Mouse (Mus musculus) fat pad, adult 2 months (tissue): ENCODE measurements around the gene Drd1.

Experiments
- DNase-seq: peaks from one replicate; pipeline ENCODE4 v3.0.0-alpha.2; 2011; ENCODE audit warnings: low read depth, low spot score; ENCODE audit errors: extremely low read depth

Drd1 gene

DNA sequence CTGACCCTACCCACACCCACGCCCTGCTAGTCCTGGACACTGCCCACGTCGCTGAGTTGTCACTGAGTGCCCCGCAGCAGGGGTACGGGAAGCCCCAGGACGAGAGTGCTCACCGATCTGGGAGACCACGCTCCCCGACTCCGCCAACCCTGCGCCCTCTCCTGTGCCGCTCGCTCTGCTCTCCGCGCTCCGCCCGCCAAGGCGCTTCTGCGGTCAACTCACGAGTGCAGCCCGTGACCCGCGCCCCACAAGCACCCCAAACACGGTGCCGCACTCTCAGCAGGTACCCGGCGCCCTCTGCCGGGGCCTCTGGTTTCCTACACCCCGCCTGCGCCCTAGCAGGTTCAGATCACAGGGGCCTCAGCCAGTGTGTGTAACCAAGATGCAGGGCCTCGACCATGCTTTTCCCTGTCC, at the start of gene Drd1:
Gene Drd1, minus strand, starts transcription at position 258 of the 414 bp plus-strand sequence.
- DNase-seq: no peak

DNA sequence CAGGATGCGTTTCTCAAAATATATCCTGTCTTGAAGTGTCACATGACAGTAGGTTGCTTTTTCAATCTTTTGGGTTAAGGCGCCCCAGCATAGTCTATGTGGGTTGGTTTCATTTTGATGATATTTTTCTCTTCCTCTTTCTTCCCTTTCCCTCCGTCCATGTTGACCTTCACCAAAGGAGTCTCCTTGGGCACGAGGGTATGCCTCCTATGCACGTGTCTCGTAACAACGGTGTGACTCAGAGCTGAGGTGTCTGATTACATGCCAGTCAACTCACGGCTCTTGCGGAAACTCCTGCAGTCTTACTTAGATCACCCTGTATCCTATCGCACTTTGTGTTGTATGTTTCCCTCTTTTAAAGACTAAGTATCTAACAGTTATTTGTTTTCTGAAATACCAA, 48.4 kb upstream of the Drd1 start:
- no peak for DNase-seq

DNA sequence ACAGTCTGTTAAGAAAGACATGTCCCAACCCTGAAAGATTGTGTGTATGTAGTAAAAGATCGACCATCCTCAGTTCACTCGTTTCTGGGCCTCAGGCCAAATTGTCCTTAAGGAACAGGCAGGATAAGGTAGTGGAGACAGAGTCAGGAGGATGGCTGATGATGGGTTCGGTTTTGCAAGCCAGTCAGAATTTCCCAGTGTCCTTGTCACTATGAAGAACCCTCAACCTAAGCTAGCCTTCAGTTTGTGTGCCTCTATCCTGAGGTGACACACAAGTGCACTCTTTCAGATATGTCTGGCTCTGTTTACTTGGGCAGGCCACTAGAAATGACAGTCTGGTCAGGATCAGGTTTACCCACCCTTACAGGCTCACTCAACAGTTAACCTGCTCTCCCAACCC, 47.8 kb upstream of the Drd1 start:
- no peak for DNase-seq

DNA sequence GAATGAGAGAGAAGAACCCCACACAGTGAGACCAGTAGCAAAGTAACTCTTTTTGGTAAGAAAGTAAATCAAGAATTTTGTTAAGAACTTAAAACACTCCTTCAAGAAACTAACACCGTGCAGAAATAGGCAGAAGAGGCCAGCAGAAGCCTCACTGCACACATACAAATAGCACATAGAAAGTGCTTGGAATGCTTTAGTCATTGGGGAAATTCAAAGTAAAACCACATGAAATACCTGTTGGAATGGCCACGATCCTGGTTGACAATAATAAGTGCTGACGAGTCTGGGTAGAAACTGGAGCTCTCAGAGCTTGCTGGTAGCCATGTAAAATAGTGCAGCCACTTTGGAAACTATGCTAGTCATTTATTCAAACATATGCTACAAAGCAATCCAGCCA, 46.6 kb upstream of the Drd1 start:
- DNase-seq: no peak

DNA sequence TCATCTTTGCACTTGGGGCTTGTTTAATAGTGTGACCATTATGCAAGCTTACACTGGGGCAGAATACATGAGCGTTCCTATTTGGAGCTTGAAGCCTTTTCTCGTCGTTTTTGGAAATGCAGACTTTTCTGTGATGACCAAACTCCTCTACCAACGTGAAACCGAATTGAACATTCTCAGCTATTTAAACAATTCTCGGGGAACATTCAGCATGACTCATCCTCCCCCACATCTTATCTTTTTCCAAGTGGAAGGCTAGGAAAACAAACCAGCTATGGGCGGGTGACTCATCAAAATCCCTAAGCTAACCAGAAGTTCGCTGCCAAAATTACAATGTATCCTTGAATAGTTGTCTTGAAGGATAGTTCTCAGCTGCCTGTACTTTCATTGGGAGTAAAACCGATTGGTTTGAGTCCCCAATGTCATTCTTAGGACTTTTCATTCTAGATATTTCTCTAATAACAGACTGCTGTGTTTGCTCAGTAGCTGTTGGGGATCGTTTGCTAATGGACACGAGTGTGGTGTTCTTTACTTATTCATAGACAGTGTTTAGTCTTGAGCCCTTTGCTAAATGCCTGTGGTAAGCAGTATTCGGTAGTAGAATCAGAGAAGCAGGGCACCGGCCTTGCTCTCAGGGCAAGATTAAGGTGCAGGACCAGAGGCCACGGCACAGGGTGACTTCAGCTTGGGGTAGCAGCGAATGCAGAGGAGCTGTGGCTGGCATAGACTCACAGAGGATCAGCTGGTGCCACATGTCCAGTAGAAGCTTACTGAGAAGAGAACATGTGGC, 45.7 kb upstream of the Drd1 start:
- DNase-seq: no peak

DNA sequence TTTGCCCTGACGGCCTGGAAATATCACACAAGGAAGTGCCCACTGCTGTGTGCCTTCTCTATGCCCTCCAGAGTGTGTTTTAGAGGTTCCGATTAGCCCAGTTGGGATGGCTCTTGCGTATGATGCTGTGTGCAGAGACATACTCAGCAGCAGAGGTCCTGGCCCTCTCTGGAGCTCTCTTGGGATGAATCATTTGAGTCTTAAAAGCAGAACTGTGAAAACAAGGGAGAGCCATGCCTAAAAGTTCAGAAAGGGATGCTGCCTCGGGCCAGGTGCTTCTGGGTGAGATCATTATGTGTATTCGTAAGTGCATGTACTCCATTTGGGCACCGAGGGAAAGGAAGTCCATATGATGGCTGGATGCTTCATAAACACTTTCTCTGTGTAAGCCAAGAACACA, 42.3 kb upstream of the Drd1 start:
- no peak for DNase-seq

DNA sequence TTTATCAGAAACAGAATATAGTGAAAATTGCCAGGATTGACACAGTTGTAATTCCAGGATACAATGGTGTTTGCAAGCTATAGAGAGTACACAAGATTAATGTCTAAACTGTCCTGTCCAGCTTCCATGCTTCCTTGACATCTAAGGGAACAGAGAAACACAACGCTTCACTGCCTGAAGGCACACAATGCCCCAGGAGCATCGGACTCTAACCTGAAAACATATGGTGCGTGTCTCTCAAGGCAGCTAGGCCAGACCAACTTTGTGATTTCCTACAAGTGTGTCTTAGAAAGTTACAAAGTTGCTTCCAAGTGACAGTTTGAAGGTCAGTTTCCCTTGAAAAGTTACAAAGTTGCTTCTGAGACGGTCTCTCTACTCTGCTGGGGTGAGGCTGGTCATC, 41.7 kb upstream of the Drd1 start:
- DNase-seq: no peak

DNA sequence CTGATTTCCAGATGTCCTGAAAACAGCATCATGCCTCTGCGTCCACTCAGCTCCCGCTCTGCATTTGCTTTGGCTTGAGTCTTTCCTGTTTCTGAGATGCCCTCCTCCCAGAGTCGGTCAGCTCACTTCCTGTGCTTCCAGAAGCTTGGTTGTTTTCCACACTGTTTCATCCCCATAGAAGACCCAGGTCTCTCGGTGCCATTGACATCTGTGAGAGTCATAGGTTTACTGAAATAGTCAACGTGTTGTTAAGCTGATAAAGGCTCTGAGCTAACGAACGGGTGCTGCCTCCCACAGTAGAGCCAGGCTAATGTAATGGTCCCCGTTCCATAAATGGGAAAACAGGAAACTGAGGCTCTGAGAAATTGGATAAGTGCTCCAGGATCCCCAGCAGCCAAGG, 40.2 kb upstream of the Drd1 start:
- DNase-seq: no peak

DNA sequence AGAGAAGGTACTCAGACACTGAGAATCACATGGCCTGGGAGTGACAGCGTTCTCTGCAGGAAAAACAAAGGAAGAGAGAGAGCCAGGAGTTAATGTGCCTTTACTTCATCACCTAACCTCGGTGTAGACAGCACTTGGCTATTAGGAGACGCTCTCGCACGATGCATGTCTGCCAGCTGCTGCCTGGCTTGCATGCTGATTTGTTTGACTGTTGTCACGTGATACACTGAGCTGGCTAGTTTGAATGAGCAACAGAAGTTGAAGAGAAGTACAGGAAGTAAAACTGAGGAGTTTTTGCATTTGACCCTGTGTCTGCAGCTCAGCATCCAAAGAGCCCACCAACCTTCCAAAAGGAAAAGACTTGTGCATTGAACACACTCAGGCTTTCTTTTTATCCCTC, 39.5 kb upstream of the Drd1 start:
- no peak for DNase-seq

DNA sequence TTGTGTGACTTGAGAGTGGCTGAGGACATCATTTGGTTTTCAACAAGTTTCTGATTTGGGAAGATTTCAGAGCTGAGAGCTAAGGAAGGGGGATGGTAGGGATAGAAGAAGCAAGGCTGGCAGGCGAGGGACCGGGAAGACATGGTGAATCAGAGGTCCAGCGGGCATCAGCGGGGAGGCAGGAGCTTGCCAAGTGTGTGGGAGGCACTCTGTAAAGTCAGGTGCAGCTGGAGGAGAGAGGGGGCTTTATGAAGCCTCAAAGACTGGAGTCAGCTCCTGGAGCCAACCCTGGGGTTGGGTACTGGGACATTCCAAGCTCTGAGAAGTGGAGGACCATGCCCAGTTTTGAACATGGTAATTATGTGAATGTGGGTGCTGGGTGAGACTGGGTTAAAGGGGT, 38.8 kb upstream of the Drd1 start:
- DNase-seq: no peak

DNA sequence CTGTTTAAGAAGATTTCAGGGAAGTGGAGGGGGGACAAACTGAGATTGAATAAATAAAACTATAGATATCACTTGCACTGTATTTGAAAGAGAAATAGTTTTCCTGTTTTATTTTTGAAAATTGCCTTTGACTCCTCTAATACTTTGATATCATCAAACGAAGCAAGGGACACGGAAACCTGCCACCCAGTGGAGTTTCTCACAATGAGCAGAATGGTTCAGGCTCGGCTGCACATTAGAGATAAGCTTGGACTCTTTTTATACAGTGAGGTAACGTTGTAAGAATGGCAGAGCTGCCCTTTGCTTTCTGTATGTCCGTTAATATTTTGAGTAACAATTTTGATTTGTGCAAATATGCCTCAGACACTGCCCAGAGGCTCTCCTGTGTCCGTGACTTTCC, 36.2 kb upstream of the Drd1 start:
- DNase-seq: no peak

DNA sequence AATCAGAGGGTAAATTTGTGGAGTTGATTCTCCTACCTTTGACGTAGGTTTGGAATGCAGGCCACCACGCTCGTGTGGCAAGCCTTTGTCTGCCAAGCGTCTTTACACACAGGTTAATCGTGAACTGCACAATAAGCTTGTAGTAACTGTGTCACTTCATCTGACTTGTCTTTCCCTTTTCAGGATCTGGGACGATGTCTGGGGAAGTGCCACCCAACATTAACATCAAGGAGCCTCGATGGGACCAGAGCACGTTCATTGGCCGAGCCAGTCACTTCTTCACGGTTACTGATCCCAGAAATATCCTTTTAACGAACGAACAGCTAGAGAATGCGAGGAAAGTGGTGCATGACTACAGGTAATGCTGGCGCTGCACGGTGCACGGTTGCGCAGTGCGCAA, 29.8 kb upstream of the Drd1 start:
- no peak for DNase-seq

DNA sequence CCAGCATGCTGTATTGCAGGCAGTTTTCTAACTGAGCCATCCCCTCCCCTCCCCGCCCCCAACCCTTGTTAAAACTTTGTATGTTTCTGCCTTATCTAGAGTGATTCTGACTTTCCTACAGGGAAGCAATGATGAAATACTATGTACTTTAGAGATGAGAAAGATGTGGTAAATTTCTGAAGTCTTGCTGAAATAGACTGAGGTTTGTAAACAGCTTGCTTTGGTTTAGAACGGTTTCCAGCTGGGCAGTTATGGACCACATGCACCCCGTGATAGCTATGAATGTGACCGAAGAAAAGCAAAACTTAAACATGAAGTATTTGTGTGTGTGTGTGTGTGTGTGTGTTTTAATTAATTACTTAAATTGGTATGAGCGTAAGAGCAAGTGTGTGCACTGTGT, 29.3 kb upstream of the Drd1 start:
- DNase-seq: no peak

DNA sequence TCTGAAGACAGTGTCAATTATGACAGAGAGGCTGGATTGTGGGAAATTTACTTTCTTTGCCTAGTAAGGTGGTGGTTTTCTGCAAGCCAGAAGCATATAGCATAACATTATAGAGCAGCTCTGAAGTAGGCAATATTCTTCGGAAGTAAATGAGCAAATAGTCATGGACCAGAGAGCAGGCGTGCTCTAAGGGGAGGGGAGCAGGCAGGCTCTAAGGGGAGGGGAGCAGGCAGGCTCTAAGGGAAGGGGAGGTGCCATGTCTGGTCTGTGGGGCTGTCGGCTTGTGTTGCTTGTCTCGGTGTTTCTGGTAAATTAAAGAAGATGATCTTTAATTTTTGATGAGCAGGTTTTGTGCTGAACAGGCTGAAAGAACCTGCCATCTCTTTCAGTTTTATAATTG, 28.7 kb upstream of the Drd1 start:
- DNase-seq: no peak

DNA sequence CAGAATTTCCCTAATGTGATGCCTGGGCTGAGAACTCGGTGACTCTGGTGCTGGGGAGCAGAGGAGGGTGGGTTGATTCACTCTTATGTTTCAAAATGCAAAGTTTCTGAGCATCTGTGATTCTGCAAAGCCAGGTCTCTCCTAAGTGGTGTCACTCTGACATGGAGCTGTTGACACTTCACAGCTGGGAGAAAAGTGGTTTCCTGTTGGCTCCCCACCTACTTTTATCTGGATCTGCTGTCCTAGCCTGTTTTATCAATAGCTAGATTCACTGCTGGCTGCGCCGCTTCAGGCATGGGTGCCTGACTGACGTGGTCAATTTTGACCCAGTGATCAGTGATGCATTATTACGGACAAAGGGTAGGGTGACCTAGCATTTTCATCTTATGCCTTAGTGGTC, 27.4 kb upstream of the Drd1 start:
- DNase-seq: no peak

DNA sequence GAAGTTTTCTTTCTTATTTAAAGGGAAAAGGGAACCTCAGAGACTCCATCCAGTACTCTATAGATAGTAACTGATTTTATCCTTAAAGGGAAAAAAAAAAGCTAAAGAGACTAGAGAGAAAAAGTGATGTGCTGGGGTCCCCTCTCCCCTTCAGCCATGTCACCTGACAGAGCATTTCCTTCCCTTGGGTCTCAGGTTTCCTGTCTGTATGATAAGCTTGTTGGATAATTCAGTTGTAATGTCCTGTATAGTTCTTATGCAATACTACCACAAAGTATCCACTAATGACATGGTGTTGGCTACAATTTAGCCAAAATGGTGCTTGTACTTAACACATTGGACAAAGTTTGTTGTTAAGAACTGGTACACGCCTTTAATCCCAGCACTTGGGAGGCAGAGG, 25.3 kb upstream of the Drd1 start:
- no peak for DNase-seq

DNA sequence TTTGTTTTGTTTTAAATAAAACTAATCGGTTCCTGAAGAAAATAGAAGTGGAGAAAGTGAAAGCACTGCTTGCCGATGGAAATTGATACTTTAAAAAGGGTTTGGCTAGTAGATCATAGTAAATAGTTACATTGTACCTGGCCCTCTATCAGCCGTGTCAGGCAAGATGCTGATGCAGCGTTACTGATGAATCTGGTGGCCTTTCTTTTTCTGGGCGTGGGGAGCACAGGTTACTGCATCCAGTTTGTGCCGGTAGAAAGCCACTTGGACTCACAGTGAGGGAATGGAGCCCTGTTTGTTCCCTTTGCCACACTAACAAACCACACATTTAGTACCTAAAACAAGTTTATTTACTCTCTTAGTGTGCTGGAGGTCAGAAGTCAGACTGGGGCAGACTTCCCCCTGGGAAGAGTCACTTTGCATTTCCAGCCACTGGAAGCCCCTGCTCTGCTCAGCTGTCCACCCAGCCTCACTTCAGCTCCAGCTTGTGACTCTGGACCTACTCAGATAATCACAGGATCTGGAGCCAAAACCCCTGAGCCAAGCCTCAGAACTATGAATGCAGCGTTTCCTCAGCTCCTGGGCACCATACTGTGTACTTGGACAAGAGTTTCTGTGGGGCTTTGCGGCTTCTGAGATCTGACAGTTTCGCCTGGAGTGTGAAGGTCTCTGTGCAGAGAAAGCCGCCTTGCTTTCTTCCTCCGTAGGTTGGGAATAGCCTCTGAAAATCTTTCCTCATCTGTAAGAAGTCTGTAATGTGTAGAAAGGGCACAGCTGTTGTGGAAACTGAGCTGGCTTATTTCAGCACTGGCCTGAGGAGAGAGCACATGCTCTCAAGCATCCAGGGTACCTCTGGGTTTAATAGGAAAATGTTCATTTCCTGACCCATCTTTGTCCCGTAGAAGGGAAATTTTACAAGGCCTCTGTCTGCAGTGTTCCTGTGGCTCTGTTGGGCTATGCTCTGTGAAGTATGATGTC, 24.6 kb upstream of the Drd1 start:
- DNase-seq: no peak

DNA sequence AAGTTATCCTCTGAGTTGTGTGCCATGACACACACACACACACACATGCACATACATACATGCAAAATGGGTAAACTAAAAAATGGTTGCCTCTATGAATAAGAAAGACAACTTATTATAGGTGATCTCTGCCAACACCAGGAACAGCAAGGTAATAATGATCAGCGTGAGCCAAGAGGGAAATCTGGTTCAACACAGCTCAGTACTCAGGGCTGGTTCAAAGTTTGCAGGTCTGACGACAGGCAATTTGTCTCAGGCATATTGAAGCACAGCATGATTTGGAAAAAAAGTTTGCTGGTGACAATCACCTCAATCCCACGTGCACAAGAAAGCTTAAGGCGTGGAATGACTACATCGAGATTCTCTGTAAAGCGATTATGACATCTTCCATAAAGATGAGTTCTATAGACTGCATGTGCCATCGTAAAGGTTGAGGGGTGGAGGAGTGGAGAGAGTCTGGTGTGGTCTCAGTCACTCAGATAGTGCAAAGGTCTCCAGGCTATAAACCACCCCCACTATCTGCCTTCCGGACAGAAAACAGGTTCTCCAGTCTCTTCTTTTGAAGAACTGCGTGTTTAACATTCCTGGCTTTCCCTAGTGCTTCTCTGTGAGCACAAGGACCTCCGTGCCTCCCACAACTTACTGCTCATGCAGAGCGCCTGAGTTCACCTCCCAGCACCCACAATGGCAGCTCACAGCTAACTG, 22.1 kb upstream of the Drd1 start:
- no peak for DNase-seq

DNA sequence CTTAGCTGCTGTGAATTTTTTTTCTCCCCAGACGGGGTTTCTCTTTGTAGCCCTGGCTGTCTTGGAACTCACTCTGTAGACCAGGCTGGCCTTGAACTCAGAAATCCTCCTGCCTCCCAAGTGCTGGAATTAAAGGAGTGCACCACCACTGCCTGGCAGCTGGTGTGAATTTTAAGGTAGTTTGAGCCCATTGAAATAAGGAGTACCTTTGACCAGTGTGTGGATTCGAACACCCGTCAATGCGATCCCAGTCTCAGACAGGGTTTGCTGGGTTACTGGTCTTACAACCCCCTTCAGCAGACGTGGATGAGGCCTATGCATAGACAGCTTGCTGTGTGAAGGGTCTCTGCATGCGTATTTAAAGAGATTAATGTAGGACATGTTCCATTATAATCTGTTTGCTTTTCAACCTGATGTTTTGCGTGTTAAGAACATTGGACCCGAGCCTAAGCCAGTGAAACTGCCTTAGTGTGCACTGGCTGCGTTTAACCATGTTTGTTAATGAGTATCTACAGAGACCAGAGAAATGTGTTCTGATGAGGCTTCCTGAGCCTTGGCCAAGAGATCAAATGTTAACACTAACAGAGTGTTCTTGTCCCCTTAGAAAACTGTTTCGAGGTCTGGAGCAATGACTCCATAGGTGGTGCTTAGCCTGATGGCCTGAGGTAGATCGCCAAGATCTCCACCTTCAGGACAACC, 21.4 kb upstream of the Drd1 start:
- no peak for DNase-seq

DNA sequence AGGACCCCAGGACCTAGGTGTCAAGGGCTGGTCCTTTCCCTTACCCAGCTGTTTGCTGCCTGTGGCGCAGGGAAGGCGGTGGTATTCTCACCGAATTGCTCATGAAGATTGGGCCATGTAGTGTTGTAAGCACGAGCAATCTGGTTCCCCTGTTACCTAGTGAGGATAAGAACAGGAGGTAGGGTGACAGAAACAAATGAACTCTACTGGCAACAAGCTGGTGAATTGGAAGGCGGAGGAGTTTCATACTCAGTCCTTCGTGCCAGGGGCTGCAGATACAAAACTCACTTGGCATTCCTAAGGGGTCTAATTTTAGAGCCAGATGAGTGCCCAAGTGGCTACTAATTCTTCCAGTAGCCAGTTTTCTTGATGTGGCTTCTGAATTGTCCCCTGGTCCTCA, 20.5 kb upstream of the Drd1 start:
- no peak for DNase-seq

DNA sequence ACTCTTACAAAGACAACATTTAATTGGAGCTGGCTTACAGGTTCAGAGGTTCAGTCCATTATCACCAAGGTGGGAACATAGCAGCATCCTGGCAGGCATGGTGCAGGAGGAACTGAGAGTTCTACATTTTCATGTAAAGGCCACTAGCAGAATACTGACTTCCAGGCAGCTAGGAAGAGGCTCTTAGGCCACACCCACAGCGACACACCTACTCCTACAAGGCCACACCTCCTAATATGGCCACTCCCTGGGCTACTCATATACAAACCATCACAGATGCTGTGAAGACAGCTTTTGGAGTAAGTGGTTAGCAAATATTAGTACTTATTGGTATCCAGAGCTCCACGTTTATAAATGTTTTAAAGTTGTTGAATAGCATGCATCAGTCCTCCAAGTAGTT, 19.9 kb upstream of the Drd1 start:
- DNase-seq: no peak
